In the genomic region with DNA sequence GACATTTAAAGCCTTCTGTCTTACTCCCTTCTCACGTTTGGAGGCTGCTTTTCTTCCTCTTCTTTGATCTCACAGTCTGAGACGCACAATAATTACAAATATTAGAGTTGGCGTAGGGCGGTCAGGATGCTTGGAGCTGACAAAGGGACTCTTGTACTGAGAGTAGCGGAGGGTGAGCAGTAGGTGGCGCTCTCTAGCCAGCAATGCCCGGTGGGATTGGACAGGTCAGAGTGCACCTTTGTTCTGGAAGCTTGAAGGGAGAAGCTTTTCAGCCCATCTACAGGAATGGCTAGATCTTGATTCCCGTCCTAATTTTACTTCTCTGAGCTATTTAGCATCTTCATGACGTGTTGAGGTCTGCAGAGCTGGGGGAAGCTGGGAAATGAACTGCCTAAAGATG, we compare ENCODE assay signal across 8 mouse cellular contexts.
DNase-seq lines count a peak whose midpoint lies in the region; ATAC-seq and TF ChIP-seq lines count a peak whose summit lies in the region.

No protein-coding gene starts in this region.

- peak; percentile 95 for ATAC-seq in forebrain, embryonic 14.5 days
- peak; percentile 91 for ATAC-seq in lung, postnatal 0 days

- TF ChIP-seq CTCF in ES-Bruce4 (IDR thresholded peaks at IDR 0.05; ENCODE audit: low read depth, low read length) = peak; percentile 96
- TF ChIP-seq CTCF in layer of hippocampus, adult 2 months (conservative IDR thresholded peaks at IDR 0.05) = peak; percentile 99
- peak; percentile 96 for TF ChIP-seq CTCF in lung, postnatal 0 days (IDR thresholded peaks at IDR 0.05)

- H3K4me1 ChIP-seq in ES-Bruce4 (ENCODE audit: control insufficient read depth, insufficient read depth, low read length) = no peaks in the 10 kb centered on the region
- H3K4me1 ChIP-seq in forebrain, embryonic 14.5 days (ENCODE audit: control insufficient read depth, insufficient read depth, low read length) = no peaks in the 10 kb centered on the region
- H3K4me1 ChIP-seq in lung, postnatal 0 days (ENCODE audit: insufficient read depth, low read depth, low read length) = no peaks in the 10 kb centered on the region

- H3K4me3 ChIP-seq in ES-Bruce4 (ENCODE audit: low read depth, low read length) = no peak overlapping the region
- H3K4me3 ChIP-seq in forebrain, embryonic 14.5 days (ENCODE audit: low read depth, low read length) = no peak overlapping the region
- H3K4me3 ChIP-seq in layer of hippocampus, adult 2 months = no peak overlapping the region
- no peak overlapping the region for H3K4me3 ChIP-seq in lung, postnatal 0 days (ENCODE audit: low read depth, low read length)

- H3K36me3 ChIP-seq in ES-Bruce4 (ENCODE audit: control insufficient read depth, insufficient read depth, low read length, poor library complexity, severe bottlenecking) = no peaks in the 10 kb centered on the region
- no peaks in the 10 kb centered on the region for H3K36me3 ChIP-seq in forebrain, embryonic 14.5 days (ENCODE audit: control insufficient read depth, insufficient read depth, low read length)
- no peaks in the 10 kb centered on the region for H3K36me3 ChIP-seq in lung, postnatal 0 days (ENCODE audit: insufficient read depth, low read length)

- H3K9me3 ChIP-seq in ES-Bruce4 (replicated peaks; ENCODE audit: control insufficient read depth, insufficient read depth, low read length, poor library complexity, severe bottlenecking) = no peaks in the 10 kb centered on the region; the same call in 1 of the 2 replicates
- no peaks in the 10 kb centered on the region for H3K9me3 ChIP-seq in forebrain, embryonic 14.5 days (replicated peaks; ENCODE audit: control insufficient read depth, low read length)
- no peaks in the 10 kb centered on the region for H3K9me3 ChIP-seq in lung, postnatal 0 days (ENCODE audit: low read length)

- H3K9ac ChIP-seq in ES-Bruce4 (ENCODE audit: low read depth, poor library complexity, severe bottlenecking) = no peak overlapping the region
- H3K9ac ChIP-seq in forebrain, embryonic 14.5 days (ENCODE audit: low read length) = peak overlapping the region; percentile 43; the same call in 1 of the 2 replicates
- H3K9ac ChIP-seq in lung, postnatal 0 days (replicated peaks; ENCODE audit: low read depth) = no peak overlapping the region

- no peak overlapping the region for H3K27ac ChIP-seq in ES-Bruce4 (ENCODE audit: insufficient read depth, low read length)
- H3K27ac ChIP-seq in forebrain, embryonic 14.5 days (ENCODE audit: low read depth, low read length) = no peak overlapping the region
- no peak overlapping the region for H3K27ac ChIP-seq in layer of hippocampus, adult 2 months
- no peak overlapping the region for H3K27ac ChIP-seq in lung, postnatal 0 days (ENCODE audit: low read length)

- no peak for TF ChIP-seq EP300 in ES-Bruce4 (IDR thresholded peaks at IDR 0.05; ENCODE audit: insufficient read depth, low read depth, low read length)
- TF ChIP-seq EP300 in lung, postnatal 0 days (IDR thresholded peaks at IDR 0.05) = no peak

- H3K4me2 ChIP-seq in forebrain, embryonic 14.5 days (ENCODE audit: low read length) = 0 out of 2 replicates have a peak overlapping the region, but pooled peaks have one; percentile 26
- no peak overlapping the region for H3K4me2 ChIP-seq in lung, postnatal 0 days (replicated peaks; ENCODE audit: low read depth, low read length)

- TF ChIP-seq POLR2A in ES-Bruce4 (IDR thresholded peaks at IDR 0.05; ENCODE audit: insufficient read depth, low read length) = no peak

- under 1% methylated on average over 9 of the region's 9 CpGs for WGBS in forebrain, embryonic 14.5 days
- WGBS in lung, postnatal 0 days = 8% methylated on average over 9 of the region's 9 CpGs

- DNase-seq in c-Kit-positive CD71-positive TER-119-negative erythroid progenitor cells, embryonic 14.5 days (ENCODE audit: low read depth) = peak; percentile 4
- DNase-seq in forebrain, embryonic 14.5 days (ENCODE audit: low spot score) = peak; percentile 86
- peak; percentile 90 for DNase-seq in heart, postnatal 4 days
- peak; percentile 69 to 83 for DNase-seq in layer of hippocampus, adult 2 months (ENCODE audit: low spot score in 2 of 2)
- DNase-seq in lung, postnatal 0 days (ENCODE audit: low spot score) = peak; percentile 84
- DNase-seq in ovary, postnatal 36 days (ENCODE audit: low spot score) = peak; percentile 80
- DNase-seq in thymus, postnatal 10 days (ENCODE audit: low spot score in 2 of 2) = peak; percentile 18 to 70

- H3K27me3 ChIP-seq in ES-Bruce4 (ENCODE audit: control insufficient read depth, insufficient read depth, low read length, poor library complexity, severe bottlenecking) = no peaks in the 10 kb centered on the region
- H3K27me3 ChIP-seq in forebrain, embryonic 14.5 days (replicated peaks; ENCODE audit: control insufficient read depth, insufficient read depth, low read length) = no peaks in the 10 kb centered on the region
- H3K27me3 ChIP-seq in lung, postnatal 0 days (replicated peaks; ENCODE audit: insufficient read depth, low read length) = no peaks in the 10 kb centered on the region

Comparison
In these comparisons a context has a peak if more than half of its experiments do, and no peak if none do; other contexts are left out.
1. DNase-seq: peak in every context shown above with its lines; median percentile 90 in heart, postnatal 4 days; 86 in forebrain, embryonic 14.5 days; 84 in lung, postnatal 0 days; 80 in ovary, postnatal 36 days; 76 in layer of hippocampus, adult 2 months; 44 in thymus, postnatal 10 days; 4 in c-Kit-positive CD71-positive TER-119-negative erythroid progenitor cells, embryonic 14.5 days.